8 mouse cellular contexts compared by ENCODE assay signal in the genomic region with DNA sequence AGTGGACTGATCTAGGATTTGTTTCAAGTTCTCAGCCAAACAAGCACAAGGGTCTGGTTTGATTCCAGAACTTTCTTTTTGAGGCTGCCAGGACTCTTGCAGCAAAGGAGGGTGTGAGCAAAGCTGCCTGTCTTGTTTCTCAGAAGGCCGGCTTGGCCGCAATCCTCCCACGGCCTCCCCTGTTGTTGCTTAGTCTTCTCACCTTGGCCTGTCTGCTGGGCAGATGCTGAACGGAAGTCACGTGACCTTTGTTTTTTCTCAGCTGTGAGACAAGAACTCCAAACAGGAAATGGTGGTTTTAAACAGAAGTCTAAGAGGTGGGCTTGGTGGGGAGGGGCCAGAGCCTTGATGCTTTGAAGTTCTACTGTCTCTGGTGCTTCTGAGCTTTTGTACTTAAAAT.
DNase-seq lines count a peak whose midpoint lies in the region; ATAC-seq and TF ChIP-seq lines count a peak whose summit lies in the region.

No protein-coding gene starts in this region.

- 0 out of 2 replicates have a peak, but pooled peaks have one; percentile 56 for ATAC-seq in erythroblast, adult 5-6 weeks (replicated peaks; ENCODE audit: low FRiP score, poor library complexity, severe bottlenecking)

- no peak for TF ChIP-seq CTCF in E14TG2a.4 (conservative IDR thresholded peaks at IDR 0.05; ENCODE audit: low read length)

- H3K4me3 ChIP-seq in E14TG2a.4 (replicated peaks; ENCODE audit: low read length) = peak overlapping the region; percentile 37; the same call in 1 of the 2 replicates

- H3K4me1 ChIP-seq in E14TG2a.4 (replicated peaks; ENCODE audit: low read depth, low read length) = peaks cover 53% of the 10 kb centered on the region

- H3K9me3 ChIP-seq in E14TG2a.4 (ENCODE audit: low read length) = peaks cover 16% of the 10 kb centered on the region; the same call in 1 of the 2 replicates

- H3K36me3 ChIP-seq in E14TG2a.4 (ENCODE audit: insufficient read depth, low read length) = no peaks in the 10 kb centered on the region

- peak; percentile 13 to 20 for DNase-seq in cerebellum, postnatal 10 days
- DNase-seq in cerebellum, adult 18-20 months = no peak
- peak; percentile 65 for DNase-seq in kidney, postnatal 14 days
- DNase-seq in natural killer cell, adult 2 months (ENCODE audit: low spot score in 2 of 2) = peak; percentile 92 to 94
- DNase-seq in retina, postnatal 1 day = no peak
- DNase-seq in cerebellum, adult 9-11 months = no peak

- no peaks in the 10 kb centered on the region for H3K27me3 ChIP-seq in E14TG2a.4 (ENCODE audit: insufficient read depth, low read length)

Comparison
In these comparisons a context has a peak if more than half of its experiments do, and no peak if none do; other contexts are left out.
1. DNase-seq: peak in cerebellum, postnatal 10 days (2 of 2), kidney, postnatal 14 days (single experiment) and natural killer cell, adult 2 months (2 of 2); none in cerebellum, adult 18-20 months (0 of 2), retina, postnatal 1 day (single experiment) and cerebellum, adult 9-11 months (single experiment).